Mouse (Mus musculus): ENCODE measurements around the gene Akna. TPM values are rescaled to one million over a fixed set of nuclear protein-coding genes. Genes with fewer than 3 reads are reported as not detected.

Akna gene
- polyA plus RNA-seq, 1 experiment, result 22.7 TPM

DNA sequence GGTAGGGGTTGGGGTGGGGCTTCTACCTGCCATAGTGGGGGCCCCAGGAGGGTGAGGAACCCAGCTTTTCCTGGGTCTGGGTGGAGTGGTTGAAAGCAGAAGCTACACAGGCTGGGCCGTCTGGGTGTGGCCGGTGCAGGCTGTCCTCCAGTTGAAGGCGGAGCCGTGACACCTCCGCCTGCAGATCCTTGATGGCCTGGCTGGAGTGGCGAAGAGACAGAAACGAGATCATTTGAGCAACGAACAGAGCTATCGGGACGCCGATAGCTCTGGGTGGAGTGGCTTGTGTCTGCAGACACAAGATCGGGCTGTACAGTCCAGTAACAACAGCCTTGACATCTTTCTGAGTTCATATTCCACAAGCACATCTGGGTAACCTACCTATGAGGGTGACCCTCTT, 28.8 kb downstream of the Akna start:
- Histone ChIP-seq H3K4me3 (replicated peaks; ENCODE audit: extremely low read depth, low read depth, low read length) (no peak overlapping the region), H3K4me1 (ENCODE audit: control insufficient read depth, insufficient read depth, low read length) (no peaks in the 10 kb centered on the region)
- 76% methylated on average over 12 of the region's 12 CpGs for WGBS
- DNase-seq, result no peak
- TF ChIP-seq POLR2A (IDR thresholded peaks at IDR 0.05; ENCODE audit: borderline replicate concordance, extremely low read depth, low read depth, low read length) (no peak), CTCF (IDR thresholded peaks at IDR 0.05; ENCODE audit: insufficient read depth, low read length) (no peak)

DNA sequence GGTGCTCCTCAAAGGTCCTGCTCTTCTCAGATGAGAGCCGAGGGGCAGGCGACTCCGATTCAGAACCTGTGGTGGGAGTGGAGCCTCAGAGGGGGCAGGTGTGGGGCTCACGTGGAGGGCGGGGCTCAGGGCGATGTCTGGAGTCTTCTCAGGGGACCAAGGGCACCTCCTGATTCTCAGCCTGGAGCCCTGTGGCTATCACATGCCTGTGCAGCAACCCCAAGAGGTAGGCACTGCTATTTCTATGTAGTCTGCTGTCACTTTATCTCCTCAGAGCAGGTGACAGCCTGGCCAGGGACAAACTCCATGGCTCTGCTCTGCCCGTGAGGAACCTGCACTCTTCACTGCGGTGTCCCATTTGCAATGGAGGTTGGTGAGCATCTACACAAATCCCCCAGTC, 29.8 kb downstream of the Akna start:
- DNase-seq, result no peak
- Histone ChIP-seq H3K4me1 (ENCODE audit: control insufficient read depth, insufficient read depth, low read length) (no peaks in the 10 kb centered on the region), H3K4me3 (replicated peaks; ENCODE audit: extremely low read depth, low read depth, low read length) (no peak overlapping the region)
- TF ChIP-seq CTCF (IDR thresholded peaks at IDR 0.05; ENCODE audit: insufficient read depth, low read length) (no peak), POLR2A (IDR thresholded peaks at IDR 0.05; ENCODE audit: borderline replicate concordance, extremely low read depth, low read depth, low read length) (no peak)
- 97% methylated on average over 8 of the region's 8 CpGs for WGBS

DNA sequence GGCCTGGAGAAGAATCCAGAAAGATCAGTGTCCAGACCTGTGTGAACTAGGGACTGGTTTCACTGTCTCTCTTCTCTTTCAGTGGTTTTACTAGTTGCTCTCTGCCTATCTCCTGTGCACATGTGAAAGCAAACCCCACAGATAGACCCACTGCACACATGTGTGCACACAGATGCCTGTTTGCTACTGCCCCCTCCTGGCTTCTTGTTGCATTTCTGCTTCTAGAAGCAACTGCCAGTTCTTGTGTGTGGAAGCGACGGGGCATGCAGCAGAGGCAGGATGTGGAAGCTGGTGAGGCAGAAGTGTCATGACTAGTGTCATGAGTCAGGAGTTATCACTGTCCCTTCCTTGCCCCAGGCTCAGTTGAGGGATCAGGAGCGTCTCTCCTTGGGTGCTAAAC, 31.3 kb downstream of the Akna start:
- 41% methylated on average over 3 of the region's 3 CpGs for WGBS
- TF ChIP-seq POLR2A (IDR thresholded peaks at IDR 0.05; ENCODE audit: borderline replicate concordance, extremely low read depth, low read depth, low read length) (no peak), CTCF (IDR thresholded peaks at IDR 0.05; ENCODE audit: insufficient read depth, low read length) (peak; percentile 57)
- Histone ChIP-seq H3K4me3 (replicated peaks; ENCODE audit: extremely low read depth, low read depth, low read length) (no peak overlapping the region), H3K4me1 (ENCODE audit: control insufficient read depth, insufficient read depth, low read length) (no peaks in the 10 kb centered on the region)
- no peak for DNase-seq

DNA sequence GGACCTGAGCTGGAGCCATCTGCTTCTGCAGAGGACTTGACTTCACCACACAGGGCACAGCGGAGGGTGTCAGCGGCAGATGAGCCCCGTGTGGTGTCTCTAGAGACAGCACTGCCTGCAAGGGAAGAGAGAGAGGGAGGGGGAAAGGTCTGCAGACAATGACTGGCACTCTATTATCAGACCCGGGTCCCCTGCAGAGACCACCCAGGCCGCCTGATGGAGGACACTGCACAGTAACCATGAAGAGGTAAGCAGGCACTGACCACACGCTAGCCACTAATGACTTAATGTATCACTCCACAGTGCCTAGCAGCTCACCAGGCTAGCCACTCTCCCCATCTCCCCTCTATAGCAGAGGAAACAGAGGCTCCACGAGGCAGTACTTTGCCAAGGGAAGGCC, 32.3 kb downstream of the Akna start:
- H3K4me1 ChIP-seq (ENCODE audit: control insufficient read depth, insufficient read depth, low read length), result no peaks in the 10 kb centered on the region
- H3K4me3 ChIP-seq (replicated peaks; ENCODE audit: extremely low read depth, low read depth, low read length), result no peak overlapping the region
- WGBS, result 67% methylated on average over 7 of the region's 7 CpGs
- DNase-seq, result no peak
- TF ChIP-seq CTCF (IDR thresholded peaks at IDR 0.05; ENCODE audit: insufficient read depth, low read length) (no peak), POLR2A (IDR thresholded peaks at IDR 0.05; ENCODE audit: borderline replicate concordance, extremely low read depth, low read depth, low read length) (no peak)

DNA sequence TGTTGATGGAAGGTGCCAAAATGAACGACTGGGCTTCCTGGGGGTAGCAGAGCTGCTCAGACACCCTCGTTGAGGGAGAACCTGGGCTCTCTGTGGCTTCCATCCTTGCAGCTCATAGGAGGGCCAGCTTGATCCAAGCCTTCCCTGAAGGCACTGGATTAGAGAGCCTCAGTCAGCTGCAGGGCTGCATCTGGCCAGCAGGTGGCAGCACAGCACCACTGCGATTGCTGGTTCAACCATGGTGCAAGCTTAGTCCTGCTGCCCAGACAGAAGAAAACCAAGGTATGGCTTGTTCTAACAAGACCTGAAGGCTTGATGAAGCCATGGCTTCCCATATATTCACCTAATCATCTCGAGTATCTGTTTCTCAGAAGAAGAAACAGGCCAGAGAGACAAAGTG, 34.6 kb downstream of the Akna start:
- no peaks in the 10 kb centered on the region for H3K4me1 ChIP-seq (ENCODE audit: control insufficient read depth, insufficient read depth, low read length)
- no peak overlapping the region for H3K4me3 ChIP-seq (replicated peaks; ENCODE audit: extremely low read depth, low read depth, low read length)
- TF ChIP-seq CTCF (IDR thresholded peaks at IDR 0.05; ENCODE audit: insufficient read depth, low read length) (peak; percentile 100), POLR2A (IDR thresholded peaks at IDR 0.05; ENCODE audit: borderline replicate concordance, extremely low read depth, low read depth, low read length) (no peak)
- WGBS, result 13% methylated on average over 4 of the region's 4 CpGs
- DNase-seq, result peak; percentile 87

DNA sequence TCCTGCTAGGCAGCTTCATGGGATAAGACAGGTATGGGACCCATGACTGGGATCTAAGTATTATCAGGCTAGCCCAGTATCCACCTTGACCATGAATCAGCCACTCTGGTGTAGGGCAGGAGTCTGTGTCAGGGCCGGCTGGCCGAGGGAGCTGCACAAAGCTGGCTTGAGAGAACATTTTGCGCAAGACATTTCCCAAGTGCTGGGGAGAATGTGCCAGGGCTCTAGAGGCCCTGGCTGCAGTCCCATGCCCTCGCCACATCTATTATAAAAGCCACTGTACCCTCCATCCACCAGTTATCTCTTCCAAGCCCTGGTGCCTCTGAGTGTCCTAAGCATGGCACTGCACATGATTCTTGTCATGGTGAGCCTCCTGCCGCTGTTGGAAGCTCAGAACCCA, 41.0 kb downstream of the Akna start, which contains the start of gene Orm2:
Gene Orm2 (plus strand): TSS at position 300 of the 400 bp plus-strand sequence.
- no peak for TF ChIP-seq POLR2A (IDR thresholded peaks at IDR 0.05; ENCODE audit: borderline replicate concordance, extremely low read depth, low read depth, low read length)
- no peak for TF ChIP-seq CTCF (IDR thresholded peaks at IDR 0.05; ENCODE audit: insufficient read depth, low read length)
- no peaks in the 10 kb centered on the region for H3K4me1 ChIP-seq (ENCODE audit: control insufficient read depth, insufficient read depth, low read length)
- H3K4me3 ChIP-seq (replicated peaks; ENCODE audit: extremely low read depth, low read depth, low read length), result no peak within 1 kb of the TSS
- DNase-seq, result peak; percentile 32
- 67% methylated on average over 5 of the region's 5 CpGs for WGBS

DNA sequence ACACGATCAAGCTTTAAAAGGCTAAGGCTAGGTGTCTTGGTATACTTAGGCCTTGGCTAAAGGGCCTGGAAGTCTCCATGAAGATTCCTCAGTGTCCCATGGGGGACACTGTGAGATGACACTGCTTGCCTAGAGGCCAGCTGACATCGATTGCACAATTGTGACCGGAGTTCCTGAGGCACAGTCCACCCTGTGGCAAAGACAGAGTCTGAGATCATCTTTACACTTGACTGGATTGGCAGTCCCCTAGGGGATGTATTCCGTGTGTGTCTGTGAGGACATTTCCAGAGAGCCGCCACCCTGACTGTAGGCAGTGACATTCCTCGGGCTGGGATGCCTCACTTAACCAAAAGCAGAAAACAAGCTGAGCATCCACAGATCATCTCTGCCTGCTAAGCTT, 43.3 kb downstream of the Akna start:
- 75% methylated on average over 6 of the region's 6 CpGs for WGBS
- DNase-seq, result no peak
- H3K4me1 ChIP-seq (ENCODE audit: control insufficient read depth, insufficient read depth, low read length), result no peaks in the 10 kb centered on the region; the same call in 1 of the 2 replicates
- no peak for TF ChIP-seq POLR2A (IDR thresholded peaks at IDR 0.05; ENCODE audit: borderline replicate concordance, extremely low read depth, low read depth, low read length)
- no peak for TF ChIP-seq CTCF (IDR thresholded peaks at IDR 0.05; ENCODE audit: insufficient read depth, low read length)
- H3K4me3 ChIP-seq (replicated peaks; ENCODE audit: extremely low read depth, low read depth, low read length), result no peak overlapping the region

DNA sequence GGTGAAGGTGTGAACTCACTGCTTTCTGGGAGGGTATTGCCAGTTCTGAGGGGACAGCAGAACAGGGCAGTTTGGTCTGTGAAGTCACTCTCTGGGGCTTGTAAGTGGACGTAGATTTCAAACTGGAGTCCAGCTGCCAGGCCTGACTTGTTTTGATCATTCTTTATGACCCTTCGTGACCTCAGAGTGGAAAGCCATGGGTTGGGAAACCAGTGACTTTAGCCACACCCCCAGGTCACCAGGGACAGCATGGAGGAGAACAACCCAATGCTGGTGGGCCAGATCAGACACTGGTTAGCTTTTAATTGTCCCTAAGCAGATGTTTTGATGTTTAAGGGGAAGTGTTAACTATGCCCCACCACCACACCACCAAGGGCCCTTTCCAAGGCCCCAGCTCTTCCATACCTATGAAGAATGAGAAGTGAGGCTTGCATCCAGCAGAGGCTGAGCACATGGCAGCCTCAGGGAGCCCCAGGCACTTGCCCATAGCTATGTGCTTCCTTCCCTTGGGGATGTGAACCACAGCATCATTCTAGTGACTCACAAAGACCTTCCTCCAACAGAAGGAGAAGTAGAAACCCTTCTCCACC, 46.1 kb downstream of the Akna start:
- DNase-seq, result no peak
- TF ChIP-seq POLR2A (IDR thresholded peaks at IDR 0.05; ENCODE audit: borderline replicate concordance, extremely low read depth, low read depth, low read length) (no peak), CTCF (IDR thresholded peaks at IDR 0.05; ENCODE audit: insufficient read depth, low read length) (no peak)
- WGBS, result 62% methylated on average over 2 of the region's 2 CpGs
- Histone ChIP-seq H3K4me3 (replicated peaks; ENCODE audit: extremely low read depth, low read depth, low read length) (no peak overlapping the region), H3K4me1 (ENCODE audit: control insufficient read depth, insufficient read depth, low read length) (no peaks in the 10 kb centered on the region; the same call in 1 of the 2 replicates)

DNA sequence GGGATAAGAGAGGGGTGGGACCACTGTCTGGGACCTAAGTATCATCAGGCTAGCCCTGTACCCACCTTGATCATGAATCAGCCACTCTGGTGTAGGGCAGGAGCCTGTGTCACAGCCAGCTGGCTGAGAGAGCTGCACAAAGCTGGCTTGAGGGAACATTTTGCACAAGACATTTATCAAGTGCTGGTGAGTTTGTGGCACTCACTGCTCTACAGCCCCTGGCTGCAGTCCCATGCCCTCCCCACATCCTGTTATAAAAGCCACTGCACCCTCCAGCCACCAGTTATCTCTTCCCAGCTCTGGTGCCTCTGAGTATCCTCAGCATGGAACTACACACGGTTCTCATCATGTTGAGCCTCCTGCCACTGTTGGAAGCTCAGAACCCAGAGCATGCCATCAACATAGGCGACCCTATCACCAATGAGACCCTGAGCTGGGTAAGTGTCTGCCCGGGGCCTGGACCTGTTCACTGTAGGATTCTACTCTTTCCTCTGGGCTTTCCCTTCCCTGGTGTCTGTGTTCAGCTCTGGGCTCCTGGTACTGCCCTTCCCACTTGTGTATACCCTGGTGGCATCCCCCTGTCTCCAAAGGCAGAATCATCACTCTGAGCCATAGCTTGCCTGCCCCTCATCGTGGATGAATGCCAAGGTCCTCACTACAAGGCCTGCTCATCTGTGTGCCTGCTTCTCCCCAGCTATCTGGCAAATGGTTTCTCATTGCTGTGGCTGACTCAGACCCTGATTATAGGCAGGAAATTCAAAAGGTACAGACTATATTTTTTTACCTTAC, 47.1 kb downstream of the Akna start, which contains the start of gene Orm3:
Gene Orm3 (plus strand): TSS at position 286 of the 789 bp plus-strand sequence.
- TF ChIP-seq POLR2A (IDR thresholded peaks at IDR 0.05; ENCODE audit: borderline replicate concordance, extremely low read depth, low read depth, low read length), result no peak
- no peak for TF ChIP-seq CTCF (IDR thresholded peaks at IDR 0.05; ENCODE audit: insufficient read depth, low read length)
- H3K4me3 ChIP-seq (replicated peaks; ENCODE audit: extremely low read depth, low read depth, low read length), result no peak within 1 kb of the TSS
- WGBS, result 49% methylated on average over 4 of the region's 4 CpGs
- H3K4me1 ChIP-seq (ENCODE audit: control insufficient read depth, insufficient read depth, low read length), result no peaks in the 10 kb centered on the region; the same call in 1 of the 2 replicates
- no peak for DNase-seq

DNA sequence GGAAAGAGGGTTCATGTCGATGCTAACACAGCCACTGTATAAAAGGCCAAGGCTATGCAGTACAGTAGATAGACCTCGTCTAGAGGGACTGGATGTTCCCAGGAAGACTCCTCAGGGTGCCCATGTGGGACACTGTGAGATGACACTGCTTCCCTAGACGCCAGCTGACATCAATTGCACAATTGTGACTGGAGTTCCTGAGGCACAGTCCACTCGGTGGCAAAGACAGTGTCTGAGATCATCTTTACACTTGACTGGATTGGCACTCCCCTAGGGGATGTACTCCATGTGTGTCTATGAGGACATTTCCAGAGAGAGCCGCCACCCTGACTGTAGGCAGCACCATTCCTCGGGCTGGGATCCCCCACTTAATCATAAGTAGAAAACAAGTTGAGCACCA, 54.6 kb downstream of the Akna start:
- H3K4me1 ChIP-seq (ENCODE audit: control insufficient read depth, insufficient read depth, low read length), result no peaks in the 10 kb centered on the region
- DNase-seq, result no peak
- 73% methylated on average over 6 of the region's 6 CpGs for WGBS

More for the DNA sequence above, 54.6 kb downstream of the Akna start:
- no peak overlapping the region for H3K4me3 ChIP-seq (replicated peaks; ENCODE audit: extremely low read depth, low read depth, low read length)
- TF ChIP-seq POLR2A (IDR thresholded peaks at IDR 0.05; ENCODE audit: borderline replicate concordance, extremely low read depth, low read depth, low read length), result no peak
- no peak for TF ChIP-seq CTCF (IDR thresholded peaks at IDR 0.05; ENCODE audit: insufficient read depth, low read length)
